8 mouse cellular contexts compared by ENCODE assay signal in genomic region chr10:24625060-24625701, GRCm38 (mm10). TPM values are rescaled to one million over a fixed set of nuclear protein-coding genes. Genes with fewer than 3 reads are reported as not detected.
DNase-seq lines count a peak whose midpoint lies in the region; ATAC-seq and TF ChIP-seq lines count a peak whose summit lies in the region.

No protein-coding gene starts in this region.

- no peak overlapping the region for H3ac ChIP-seq in myocyte (ENCODE audit: control insufficient read depth, insufficient read length)

- no peak overlapping the region for H3K4me3 ChIP-seq in intestine, postnatal 0 days (ENCODE audit: low read depth, low read length)
- H3K4me3 ChIP-seq in intestine, embryonic 16.5 days (ENCODE audit: low read length), result no peak overlapping the region
- H3K4me3 ChIP-seq in limb, embryonic 10.5 days, result no peak overlapping the region
- no peak overlapping the region for H3K4me3 ChIP-seq in myocyte

- ATAC-seq in intestine, postnatal 0 days, result no peak
- ATAC-seq in intestine, embryonic 16.5 days, result no peak
- ATAC-seq in common myeloid progenitor, adult 5-6 weeks (replicated peaks; ENCODE audit: low read depth, poor library complexity, severe bottlenecking), result peak; percentile 68
- peak; percentile 72 for ATAC-seq in inflammation-experienced regulatory T-cells, adult 6 months

- 40% methylated on average over 24 of the region's 24 CpGs for WGBS in intestine, postnatal 0 days
- WGBS in intestine, embryonic 16.5 days, result 39% methylated on average over 24 of the region's 24 CpGs
- 43% methylated on average over 24 of the region's 24 CpGs for WGBS in limb, embryonic 10.5 days

- H3K9ac ChIP-seq in intestine, postnatal 0 days (ENCODE audit: low read depth, low read length), result no peak overlapping the region
- H3K9ac ChIP-seq in intestine, embryonic 16.5 days (ENCODE audit: low read depth, low read length), result no peak overlapping the region

- H3K4me1 ChIP-seq in intestine, postnatal 0 days (replicated peaks; ENCODE audit: control insufficient read depth, insufficient read depth, low read length), result no peaks in the 10 kb centered on the region
- H3K4me1 ChIP-seq in intestine, embryonic 16.5 days (ENCODE audit: control insufficient read depth, insufficient read depth, low read length), result 0 out of 2 replicates have a peak, but pooled peaks cover 3% of the 10 kb centered on the region
- H3K4me1 ChIP-seq in limb, embryonic 10.5 days, result peaks cover 8% of the 10 kb centered on the region; the same call in 1 of the 2 replicates

- no peak for TF ChIP-seq POLR2A in myocyte (IDR thresholded peaks at IDR 0.05; ENCODE audit: insufficient read length, low read depth)

- no peaks in the 10 kb centered on the region for H3K36me3 ChIP-seq in intestine, postnatal 0 days (ENCODE audit: control insufficient read depth, insufficient read depth)
- no peaks in the 10 kb centered on the region for H3K36me3 ChIP-seq in intestine, embryonic 16.5 days (ENCODE audit: control insufficient read depth, insufficient read depth, low read length)
- no peaks in the 10 kb centered on the region for H3K36me3 ChIP-seq in limb, embryonic 10.5 days
- H3K36me3 ChIP-seq in myocyte (ENCODE audit: control insufficient read depth, insufficient read depth), result no peaks in the 10 kb centered on the region

- no peaks in the 10 kb centered on the region for H3K27me3 ChIP-seq in intestine, postnatal 0 days (replicated peaks; ENCODE audit: control insufficient read depth, insufficient read depth, low read length)
- H3K27me3 ChIP-seq in intestine, embryonic 16.5 days (replicated peaks; ENCODE audit: control insufficient read depth, insufficient read depth, low read length), result no peaks in the 10 kb centered on the region
- H3K27me3 ChIP-seq in limb, embryonic 10.5 days (ENCODE audit: low read depth, poor library complexity, severe bottlenecking), result no peaks in the 10 kb centered on the region
- H3K27me3 ChIP-seq in myocyte (ENCODE audit: control insufficient read depth, insufficient read depth, insufficient read length), result no peaks in the 10 kb centered on the region

- H3K9me3 ChIP-seq in intestine, postnatal 0 days (ENCODE audit: control insufficient read depth), result no peaks in the 10 kb centered on the region
- no peaks in the 10 kb centered on the region for H3K9me3 ChIP-seq in intestine, embryonic 16.5 days (ENCODE audit: control insufficient read depth, low read length)
- no peaks in the 10 kb centered on the region for H3K9me3 ChIP-seq in limb, embryonic 10.5 days (replicated peaks)

- H3K79me2 ChIP-seq in myocyte (ENCODE audit: control insufficient read depth, insufficient read depth), result no peaks in the 10 kb centered on the region

- H3K4me2 ChIP-seq in intestine, postnatal 0 days (replicated peaks; ENCODE audit: low read depth), result peak overlapping the region; percentile 25
- no peak overlapping the region for H3K4me2 ChIP-seq in intestine, embryonic 16.5 days (ENCODE audit: low read depth, low read length)
- H3K4me2 ChIP-seq in myocyte (ENCODE audit: low read depth), result peak overlapping the region; percentile 54

- H3K27ac ChIP-seq in intestine, postnatal 0 days (ENCODE audit: low read depth, low read length), result no peak overlapping the region
- no peak overlapping the region for H3K27ac ChIP-seq in intestine, embryonic 16.5 days (ENCODE audit: low read length)
- H3K27ac ChIP-seq in limb, embryonic 10.5 days, result peak overlapping the region; percentile 58

- peak; percentile 73 to 74 for DNase-seq in gastrocnemius, adult 8-10 months (ENCODE audit: low spot score in 2 of 2)
- DNase-seq in limb, embryonic 10.5 days (ENCODE audit: low spot score), result peak; percentile 95
- peak; percentile 58 to 64 for DNase-seq in spleen, postnatal 36 days (ENCODE audit: low spot score in 2 of 2)

- peak; percentile 94 for TF ChIP-seq CTCF in intestine, postnatal 0 days (IDR thresholded peaks at IDR 0.05; ENCODE audit: low read depth)

TF ChIP-seq in myocyte, 11 proteins besides CTCF, POLR2A, EP300 and RAD21:
- no peak for TF ChIP-seq TCF12 (IDR thresholded peaks at IDR 0.05; ENCODE audit: insufficient read depth, poor library complexity, severe bottlenecking)
- no peak for TF ChIP-seq E2F4 (IDR thresholded peaks at IDR 0.05; ENCODE audit: insufficient read depth)
- TF ChIP-seq POLR2AphosphoS2 (IDR thresholded peaks at IDR 0.05; ENCODE audit: insufficient read length, low read depth), result no peak
- no peak for TF ChIP-seq MYOG (IDR thresholded peaks at IDR 0.05; ENCODE audit: control insufficient read depth in 1 of 3, insufficient read depth in 1 of 3, insufficient read length in 2 of 3, low read depth in 2 of 3)
- TF ChIP-seq USF1 (IDR thresholded peaks at IDR 0.05; ENCODE audit: low read depth), result no peak
- TF ChIP-seq TCF3 (IDR thresholded peaks at IDR 0.05; ENCODE audit: insufficient read length, low read depth), result no peak
- no peak for TF ChIP-seq MAX (IDR thresholded peaks at IDR 0.05; ENCODE audit: low read depth)
- no peak for TF ChIP-seq REST (IDR thresholded peaks at IDR 0.05; ENCODE audit: insufficient read depth, insufficient read length)
- no peak for TF ChIP-seq CEBPB (IDR thresholded peaks at IDR 0.05; ENCODE audit: insufficient read depth, poor library complexity, severe bottlenecking)
- no peak for TF ChIP-seq SRF (IDR thresholded peaks at IDR 0.05; ENCODE audit: control insufficient read depth, insufficient read length, low read depth)
TF ChIP-seq in myocyte: peak in this region for 0.

RNA-seq across cellular contexts. Expression of gene Ccn2, which starts 29.9 kb away (rescaled TPM):
- 7.8 and 10.2 TPM in 2 replicates for polyA plus RNA-seq in intestine, postnatal 0 days (2015; fragmentation: Nextera tagmentation; extraction: Ambion mirVana)
- 8.9 and 12.7 TPM in 2 replicates for polyA plus RNA-seq in intestine, embryonic 16.5 days (2015; fragmentation: Nextera tagmentation; extraction: Ambion mirVana)
- total RNA-seq in common myeloid progenitor, adult 5-6 weeks (2017), result not detected in 2 replicates
- total RNA-seq in gastrocnemius, adult 8-10 months (2022), result 10 to 100 TPM in 3 of 4 experiments, 1 to 10 TPM in 1; 9.3 to 17.5 (median 16.5) TPM
- polyA plus RNA-seq in inflammation-experienced regulatory T-cells, adult 6 months (2017; shearing (Covaris generic)), result not detected
- 4.0 and 4.3 TPM in 2 replicates for polyA plus RNA-seq in limb, embryonic 10.5 days (2016; fragmentation: Nextera tagmentation; extraction: Ambion mirVana)
- polyA plus RNA-seq in myocyte (2012; fragmentation: generic; extraction: Trizol), result 7.2 TPM

Comparison
In these comparisons a context has a peak if more than half of its experiments do, and no peak if none do; other contexts are left out.
1. ATAC-seq: peak in common myeloid progenitor, adult 5-6 weeks (single experiment) and inflammation-experienced regulatory T-cells, adult 6 months (single experiment); none in intestine, postnatal 0 days (single experiment) and intestine, embryonic 16.5 days (single experiment).
2. Peak in every context shown above with its lines, with median percentiles within 50 percentile points of each other: DNase-seq.